Mouse (Mus musculus): Measurements from ENCODE around the gene Klhl11.

- no peak for TF ChIP-seq POLR2A (IDR thresholded peaks at IDR 0.05; ENCODE audit: insufficient read depth, low read depth, low read length)
- TF ChIP-seq CTCF (IDR thresholded peaks at IDR 0.05): no peak
Measured at GRCm38 (mm10) chr11:100471352-100472196, 967 bp downstream of the Klhl11 start.
